Mouse (Mus musculus) brain, adult 2 months (tissue): ENCODE results near the gene Topbp1.

ENCODE experiments used
- DNase-seq: peaks from one replicate; pipeline ENCODE4 v3.0.0; 2011; ENCODE audit warnings: low read depth, low spot score

Topbp1 gene

GRCm38 (mm10) chr9:103304927-103305326 is at the start of gene Topbp1, which contains the start of gene 1300017J02Rik:
Gene Topbp1 (plus strand): TSS chr9:103305215.
Gene 1300017J02Rik (minus strand): TSS chr9:103305082.
- peak; percentile 98 for DNase-seq

GRCm38 (mm10) chr9:103265778-103266177 is 39.2 kb upstream of the Topbp1 start:
- DNase-seq = no peak

DNA sequence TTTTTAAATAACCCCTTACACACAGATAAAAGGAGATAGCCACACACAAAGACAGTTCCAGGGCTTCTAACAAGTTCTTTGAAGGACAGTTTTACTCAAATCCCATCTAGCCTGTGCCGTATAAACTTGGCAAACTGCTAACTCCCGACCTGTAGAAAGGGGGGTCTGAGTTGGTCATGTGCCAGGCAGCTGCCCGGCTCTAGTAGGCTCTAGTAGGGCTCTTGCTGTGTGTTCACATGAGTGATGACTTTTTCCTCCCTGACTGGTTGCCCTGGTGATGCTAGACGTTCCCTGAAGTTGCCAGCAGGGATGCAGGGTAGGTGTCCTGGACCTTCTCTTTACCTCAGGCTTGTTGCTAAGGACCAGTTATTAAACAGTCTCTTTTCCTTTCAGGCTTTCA is 33.9 kb upstream of the Topbp1 start:
- no peak for DNase-seq

- DNase-seq = no peak
Measured at GRCm38 (mm10) chr9:103274819-103275218, 30.2 kb upstream of the Topbp1 start.

GRCm38 (mm10) chr9:103275676-103276075 is 29.3 kb upstream of the Topbp1 start:
- no peak for DNase-seq

DNA sequence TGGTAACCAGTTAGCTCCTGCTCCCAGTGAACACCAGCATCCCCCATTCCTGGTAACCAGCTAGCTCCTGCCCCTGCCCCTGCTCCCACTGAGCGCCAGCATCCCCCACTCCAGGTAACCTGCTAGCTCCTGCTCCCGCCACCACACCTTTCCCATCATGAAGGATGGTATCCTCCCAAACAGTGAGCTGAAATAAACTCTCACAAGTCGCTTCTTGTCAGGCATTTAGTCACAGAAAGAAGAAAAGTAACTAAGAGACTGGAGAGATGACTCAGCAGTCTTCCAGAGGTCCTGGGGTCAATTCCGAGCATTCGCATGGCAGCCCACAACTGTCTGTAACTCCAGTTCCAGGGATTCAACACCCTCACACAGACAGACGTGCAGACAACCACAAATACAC is 28.1 kb upstream of the Topbp1 start:
- no peak for DNase-seq

- no peak for DNase-seq
Measured at GRCm38 (mm10) chr9:103286396-103286795, 18.6 kb upstream of the Topbp1 start.

DNA sequence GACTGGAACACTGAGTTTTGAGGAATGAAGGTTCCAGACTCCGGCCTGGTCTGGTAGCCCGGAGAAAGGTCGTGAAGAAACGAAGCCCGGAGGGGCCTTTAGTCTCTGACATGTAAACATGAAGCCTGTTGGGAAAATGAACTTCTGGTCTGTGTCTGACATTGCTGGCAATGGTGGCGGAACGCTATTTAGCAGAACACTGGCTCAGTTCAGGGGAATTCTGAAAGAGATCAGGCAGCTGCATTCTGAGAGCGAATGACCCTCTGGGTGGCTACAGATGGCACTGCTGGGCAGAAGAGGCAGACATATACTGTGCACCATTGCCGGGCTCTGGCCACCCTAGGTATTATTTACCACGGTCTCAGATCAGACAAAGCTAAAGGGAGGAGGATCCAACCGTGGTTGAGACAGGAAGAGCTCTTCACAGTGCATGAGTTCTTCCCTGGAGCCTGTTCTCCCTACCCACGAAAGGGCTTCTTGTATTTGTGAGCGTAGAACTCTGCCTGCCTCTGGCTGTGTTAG is 18.1 kb upstream of the Topbp1 start:
- DNase-seq = peak; percentile 34

GRCm38 (mm10) chr9:103287840-103288488 is 17.1 kb upstream of the Topbp1 start:
- no peak for DNase-seq

DNA sequence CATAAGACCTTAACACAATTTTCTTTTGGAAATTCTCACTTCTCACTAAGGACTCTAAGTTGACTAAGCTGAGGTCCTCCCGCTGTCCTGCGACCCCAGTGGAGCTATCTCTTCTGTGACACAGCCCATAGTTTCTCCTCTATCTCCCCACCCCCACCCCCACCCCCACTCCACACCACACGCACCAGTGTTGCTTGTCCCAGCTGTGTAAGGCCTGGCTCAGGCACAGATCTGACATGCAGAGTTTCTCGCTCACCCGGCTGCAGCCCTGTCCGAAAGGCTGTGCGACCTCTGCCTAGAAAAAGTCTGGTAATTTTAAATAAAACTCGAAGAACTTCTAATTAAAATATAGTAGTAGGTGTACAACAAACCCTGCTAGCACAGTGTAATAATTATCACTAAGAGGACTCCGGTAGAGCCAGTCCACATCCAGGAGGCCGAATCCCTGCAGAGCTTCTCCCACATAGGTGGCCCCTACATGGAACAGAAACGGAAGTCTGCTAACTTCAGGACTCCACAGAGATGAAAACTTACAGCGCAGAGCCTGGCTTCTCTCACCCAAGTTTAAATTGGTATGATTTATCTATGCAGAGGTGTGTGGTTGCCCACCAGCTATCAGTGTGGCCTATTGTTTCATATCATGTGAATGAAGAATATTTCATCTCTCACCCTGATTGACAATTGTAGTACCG is 16.4 kb upstream of the Topbp1 start:
- no peak for DNase-seq

GRCm38 (mm10) chr9:103294507-103294906 is 10.5 kb upstream of the Topbp1 start:
- DNase-seq = no peak

- no peak for DNase-seq
Measured at GRCm38 (mm10) chr9:103301086-103301485, 3.9 kb upstream of the Topbp1 start.

DNA sequence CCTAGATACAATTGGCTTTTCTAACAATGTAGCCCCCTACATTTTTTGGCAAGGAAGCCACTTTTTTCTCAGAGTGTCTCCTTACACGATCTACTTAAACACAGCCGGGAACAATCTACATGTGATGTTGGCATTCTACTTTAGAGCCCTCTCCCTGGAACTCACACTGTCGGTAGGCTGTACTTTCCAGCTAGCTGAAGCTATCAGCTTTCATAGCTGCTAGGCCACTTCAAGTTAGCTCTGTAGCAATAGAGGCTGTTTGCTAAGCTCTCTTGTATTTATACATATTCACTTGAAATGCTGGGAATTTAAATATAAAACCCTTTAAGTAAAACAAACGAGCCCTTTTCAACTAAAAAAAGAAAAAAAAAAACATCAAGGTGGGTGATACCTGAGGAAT is 2.8 kb upstream of the Topbp1 start:
- no peak for DNase-seq

DNA sequence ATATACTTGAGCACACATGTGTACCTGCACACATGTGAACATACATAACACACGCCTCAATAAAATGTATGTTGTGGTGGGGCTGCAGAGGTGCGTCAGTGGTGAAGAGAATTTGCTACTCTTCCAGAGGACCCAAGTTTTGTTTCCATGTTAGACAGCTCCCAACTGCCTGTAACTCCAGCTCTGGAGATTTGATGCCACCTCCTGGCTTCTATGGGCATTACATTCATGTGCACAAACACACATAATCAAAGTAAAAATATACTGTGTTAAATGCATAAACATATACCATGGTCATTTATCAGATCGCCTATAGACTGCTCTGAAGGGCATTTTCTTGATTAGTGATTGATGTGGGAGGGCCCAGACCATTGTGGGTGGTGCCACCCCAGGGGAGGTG is 2.3 kb upstream of the Topbp1 start:
- peak; percentile 80 for DNase-seq

- peak; percentile 11 for DNase-seq
Measured at GRCm38 (mm10) chr9:103305332-103306041, 472 bp downstream of the Topbp1 start.

GRCm38 (mm10) chr9:103309832-103310231 is 4.8 kb downstream of the Topbp1 start:
- DNase-seq = no peak

DNA sequence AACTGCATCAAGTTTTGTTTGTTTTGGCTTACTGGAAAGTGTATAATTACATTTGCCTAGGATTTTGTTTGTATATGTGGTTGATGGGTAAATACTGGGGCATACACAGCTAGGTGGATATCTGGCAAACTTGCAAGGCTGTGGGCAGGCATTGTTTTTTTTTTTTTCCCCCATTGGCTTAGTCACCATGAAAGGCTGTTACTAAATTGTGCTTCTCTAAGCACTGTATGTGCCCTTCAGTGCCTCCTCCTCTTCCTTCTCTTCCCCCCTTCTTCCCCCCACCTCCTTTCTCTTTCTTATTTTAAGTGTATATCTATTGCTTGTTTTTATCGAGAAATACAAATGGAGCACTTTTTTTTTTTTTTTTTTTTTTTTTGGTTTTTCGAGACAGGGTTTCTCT is 19.7 kb downstream of the Topbp1 start:
- peak; percentile 55 for DNase-seq

GRCm38 (mm10) chr9:103326449-103326848 is 21.4 kb downstream of the Topbp1 start:
- no peak for DNase-seq

- DNase-seq = no peak
Measured at GRCm38 (mm10) chr9:103332663-103333062, 27.6 kb downstream of the Topbp1 start.

DNA sequence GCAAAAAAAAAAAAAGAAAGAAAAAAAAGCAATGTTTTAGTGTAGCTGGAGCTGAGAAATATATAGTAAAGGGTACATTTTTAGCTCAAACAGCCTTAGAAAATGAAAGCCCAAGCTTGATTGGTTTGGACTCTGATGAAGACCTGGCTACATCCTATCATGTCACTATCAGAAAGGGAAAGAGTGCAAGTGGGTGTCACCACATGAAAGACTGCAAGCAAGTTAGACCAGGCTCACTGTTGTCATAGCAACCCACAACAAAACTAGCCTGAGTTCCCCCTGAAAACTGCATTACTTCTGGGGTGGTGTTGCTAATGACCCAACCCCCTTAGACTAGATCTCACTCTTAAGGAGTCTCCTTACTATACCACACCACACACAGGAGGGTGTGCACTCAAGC is 31.9 kb downstream of the Topbp1 start:
- peak; percentile 39 for DNase-seq

DNA sequence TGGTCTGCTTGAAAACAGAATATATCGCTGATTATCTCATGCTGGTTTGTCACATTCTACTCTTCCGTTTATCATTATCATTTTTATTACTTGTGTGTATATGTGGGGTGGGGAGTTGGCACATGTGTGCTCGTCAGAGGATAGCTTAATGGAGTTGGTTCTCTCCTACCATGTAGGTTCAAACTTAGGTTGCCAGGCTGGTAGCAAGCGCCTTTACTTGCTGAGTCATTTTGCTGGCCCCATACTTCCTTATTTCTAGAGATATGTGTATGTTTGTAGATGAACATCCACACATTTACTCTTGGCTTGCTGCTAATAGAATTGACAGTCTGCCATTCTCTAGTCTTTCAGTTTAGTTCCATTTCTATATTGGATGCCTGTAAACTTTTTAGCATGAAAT is 42.0 kb downstream of the Topbp1 start:
- DNase-seq = no peak

DNA sequence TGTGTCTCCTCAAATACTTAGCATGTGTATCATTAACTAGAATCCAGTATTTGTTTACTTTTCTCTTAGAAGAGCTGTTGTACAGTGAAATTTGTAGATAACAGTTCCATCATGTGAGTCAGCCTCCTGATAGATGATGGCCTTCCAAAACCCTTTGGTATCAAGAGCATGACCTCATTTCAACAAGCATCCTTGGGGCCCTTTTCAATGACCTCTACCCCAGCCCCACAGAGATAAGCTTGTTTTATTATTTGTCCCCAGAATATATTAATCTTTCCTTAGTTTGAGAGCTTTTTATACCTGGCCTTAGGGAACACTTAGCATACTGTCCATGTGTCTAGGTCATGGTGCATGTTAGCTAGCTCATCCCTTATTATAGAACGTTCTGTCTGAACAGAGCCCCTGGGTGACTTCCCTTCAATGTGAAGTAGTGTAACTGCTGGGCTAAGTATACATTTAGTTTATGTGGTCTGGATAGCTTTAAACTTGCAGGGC is 43.0 kb downstream of the Topbp1 start:
- DNase-seq = no peak
